Mouse (Mus musculus) neural tube, embryonic 15.5 days (tissue): ENCODE results near the gene Gpld1. TPM values are rescaled to one million over a fixed set of nuclear protein-coding genes. Genes with fewer than 3 reads are reported as not detected.
"Not testable (repeated sequence)": the region's sequence is repeated elsewhere in the genome, so short reads cannot be mapped to it uniquely, and the experiment has no call there.

Experiments
- ATAC-seq: fragments of 200-750 bp; cut with Nextera tagmentation; 2 replicates; pipeline ENCODE4 v1.8.0; 2017; ENCODE audit warnings: mild to moderate bottlenecking, moderate TSS enrichment, moderate library complexity; ENCODE audit not compliant: low FRiP score
- H3K27ac ChIP-seq: fragments of 300-500 bp; sonication (generic); replicated peaks from 2 replicates; pipeline ENCODE4 v1.5.1; 2015; ENCODE audit warnings: mild to moderate bottlenecking, inconsistent platforms
- H3K27me3 ChIP-seq: fragments of 300-500 bp; sonication (generic); replicated peaks from 2 replicates; pipeline ENCODE4 v1.6.1; 2015; ENCODE audit warnings: inconsistent platforms
- H3K36me3 ChIP-seq: fragments of 300-500 bp; sonication (generic); 2 replicates; pipeline ENCODE4 v1.6.1; 2015; ENCODE audit warnings: inconsistent platforms
- H3K4me1 ChIP-seq: fragments of 300-500 bp; sonication (generic); 2 replicates; pipeline ENCODE4 v1.6.1; 2015; ENCODE audit warnings: inconsistent platforms
- H3K4me2 ChIP-seq: fragments of 300-500 bp; sonication (generic); 2 replicates; pipeline ENCODE4 v1.6.1; 2015; ENCODE audit warnings: inconsistent platforms, mild to moderate bottlenecking, moderate library complexity
- H3K4me3 ChIP-seq: fragments of 300-500 bp; sonication (generic); replicated peaks from 2 replicates; pipeline ENCODE4 v1.5.1; 2015; ENCODE audit warnings: mild to moderate bottlenecking, inconsistent platforms
- H3K9ac ChIP-seq: fragments of 300-500 bp; sonication (generic); replicated peaks from 2 replicates; pipeline ENCODE4 v1.6.1; 2015; ENCODE audit warnings: mild to moderate bottlenecking, inconsistent platforms
- H3K9me3 ChIP-seq: fragments of 300-500 bp; sonication (generic); replicated peaks from 2 replicates; pipeline ENCODE4 v1.6.1; 2016; ENCODE audit warnings: inconsistent platforms
- WGBS: fragments of 180-500 bp; shearing (Covaris S2); methylation state at CpG from one replicate; pipeline ENCODE4 v1.1.7; 2015; ENCODE audit warnings: mixed read lengths; 5-methylcytosine and 5-hydroxymethylcytosine counted together
- polyA plus RNA-seq: library from polyadenylated mRNA; unstranded; fragments of >200 nt; fragmentation: Nextera tagmentation; extraction: Ambion mirVana; gene quantifications from 2 replicates; pipeline ENCODE4 v1.2.1, GENCODE M21; 2015

Gene Gpld1
- polyA plus RNA-seq, 1 experiment from 2014 or later: 2.2 TPM

- Histone ChIP-seq H3K4me2 (no peak overlapping the region), H3K27me3 (no peaks in the 10 kb centered on the region), H3K27ac (no peak overlapping the region), H3K36me3 (no peaks in the 10 kb centered on the region), H3K9me3 (no peaks in the 10 kb centered on the region), H3K9ac (no peak overlapping the region), H3K4me1 (no peaks in the 10 kb centered on the region), H3K4me3 (no peak overlapping the region)
- ATAC-seq: no peak
- 93% methylated on average over 6 of the region's 6 CpGs for WGBS
Observed at GRCm38 (mm10) chr13:24948870-24949269, 5.9 kb downstream of the Gpld1 start.

GRCm38 (mm10) chr13:24952659-24953058 lies 9.7 kb downstream of the Gpld1 start:
- Histone ChIP-seq H3K4me2 (no peak overlapping the region), H3K27me3 (no peaks in the 10 kb centered on the region), H3K27ac (no peak overlapping the region), H3K4me1 (no peaks in the 10 kb centered on the region), H3K4me3 (no peak overlapping the region), H3K9ac (no peak overlapping the region), H3K36me3 (no peaks in the 10 kb centered on the region), H3K9me3 (no peaks in the 10 kb centered on the region)
- 89% methylated on average over 7 of the region's 7 CpGs for WGBS
- no peak for ATAC-seq

GRCm38 (mm10) chr13:24955091-24955490 lies 12.1 kb downstream of the Gpld1 start:
- Histone ChIP-seq H3K4me3 (no peak overlapping the region), H3K9me3 (no peaks in the 10 kb centered on the region), H3K4me1 (no peaks in the 10 kb centered on the region), H3K9ac (no peak overlapping the region), H3K36me3 (no peaks in the 10 kb centered on the region), H3K4me2 (no peak overlapping the region), H3K27me3 (no peaks in the 10 kb centered on the region), H3K27ac (no peak overlapping the region)
- 57% methylated on average over 11 of the region's 11 CpGs for WGBS
- ATAC-seq: no peak

GRCm38 (mm10) chr13:24955500-24955899 lies 12.5 kb downstream of the Gpld1 start:
- Histone ChIP-seq H3K27ac (no peak overlapping the region), H3K4me3 (no peak overlapping the region), H3K27me3 (no peaks in the 10 kb centered on the region), H3K9ac (no peak overlapping the region), H3K36me3 (no peaks in the 10 kb centered on the region), H3K4me1 (no peaks in the 10 kb centered on the region), H3K4me2 (no peak overlapping the region), H3K9me3 (no peaks in the 10 kb centered on the region)
- 15% methylated on average over 10 of the region's 10 CpGs for WGBS
- no peak for ATAC-seq

GRCm38 (mm10) chr13:24958671-24959070 lies 15.7 kb downstream of the Gpld1 start:
- H3K9me3 ChIP-seq: no peaks in the 10 kb centered on the region
- ATAC-seq: no peak
- no peak overlapping the region for H3K27ac ChIP-seq
- H3K36me3 ChIP-seq: no peaks in the 10 kb centered on the region
- WGBS: 90% methylated on average over 11 of the region's 11 CpGs
- no peak overlapping the region for H3K9ac ChIP-seq
- no peak overlapping the region for H3K4me3 ChIP-seq
- no peaks in the 10 kb centered on the region for H3K27me3 ChIP-seq
- no peak overlapping the region for H3K4me2 ChIP-seq
- no peaks in the 10 kb centered on the region for H3K4me1 ChIP-seq

- no peak overlapping the region for H3K4me3 ChIP-seq
- H3K4me2 ChIP-seq: no peak overlapping the region
- no peaks in the 10 kb centered on the region for H3K9me3 ChIP-seq
- 84% methylated on average over 3 of the region's 3 CpGs for WGBS
- no peak overlapping the region for H3K27ac ChIP-seq
- H3K27me3 ChIP-seq: no peaks in the 10 kb centered on the region
- no peak for ATAC-seq
- no peaks in the 10 kb centered on the region for H3K36me3 ChIP-seq
- H3K4me1 ChIP-seq: peaks cover under 1% of the 10 kb centered on the region
- no peak overlapping the region for H3K9ac ChIP-seq
Observed at GRCm38 (mm10) chr13:24960084-24960483, 17.1 kb downstream of the Gpld1 start.

GRCm38 (mm10) chr13:24962119-24962518 lies 19.2 kb downstream of the Gpld1 start:
- H3K9me3 ChIP-seq: no peaks in the 10 kb centered on the region
- H3K9ac ChIP-seq: no peak overlapping the region
- H3K4me1 ChIP-seq: peaks cover 13% of the 10 kb centered on the region
- H3K4me2 ChIP-seq: no peak overlapping the region
- no peak overlapping the region for H3K4me3 ChIP-seq
- no peaks in the 10 kb centered on the region for H3K27me3 ChIP-seq
- H3K27ac ChIP-seq: no peak overlapping the region
- no peak for ATAC-seq
- H3K36me3 ChIP-seq: no peaks in the 10 kb centered on the region
- WGBS: 86% methylated on average over 8 of the region's 8 CpGs

- peak; percentile 80 for ATAC-seq
- H3K27ac ChIP-seq: peak overlapping the region; percentile 28; the same call in 1 of the 2 replicates
- peak overlapping the region; percentile 56 for H3K4me2 ChIP-seq
- no peaks in the 10 kb centered on the region for H3K27me3 ChIP-seq
- H3K4me3 ChIP-seq: peak overlapping the region; percentile 30
- no peaks in the 10 kb centered on the region for H3K36me3 ChIP-seq
- H3K9me3 ChIP-seq: no peaks in the 10 kb centered on the region
- peak overlapping the region; percentile 23; the same call in 1 of the 2 replicates for H3K9ac ChIP-seq
- 19% methylated on average over 15 of the region's 15 CpGs for WGBS
- peaks cover 13% of the 10 kb centered on the region for H3K4me1 ChIP-seq
Observed at GRCm38 (mm10) chr13:24965130-24965845, 22.3 kb downstream of the Gpld1 start.

GRCm38 (mm10) chr13:24965846-24966201 lies 22.9 kb downstream of the Gpld1 start:
- WGBS: 44% methylated on average over 5 of the region's 5 CpGs
- peaks cover 13% of the 10 kb centered on the region for H3K4me1 ChIP-seq
- peak overlapping the region; percentile 23; the same call in 1 of the 2 replicates for H3K9ac ChIP-seq
- peak overlapping the region; percentile 28; the same call in 1 of the 2 replicates for H3K27ac ChIP-seq
- no peaks in the 10 kb centered on the region for H3K9me3 ChIP-seq
- peak overlapping the region; percentile 30 for H3K4me3 ChIP-seq
- no peaks in the 10 kb centered on the region for H3K27me3 ChIP-seq
- no peaks in the 10 kb centered on the region for H3K36me3 ChIP-seq
- H3K4me2 ChIP-seq: peak overlapping the region; percentile 56
- ATAC-seq: peak; percentile 68

GRCm38 (mm10) chr13:24971776-24972175 lies 28.8 kb downstream of the Gpld1 start:
- WGBS: 85% methylated on average over 3 of the region's 3 CpGs

GRCm38 (mm10) chr13:24976384-24976783 lies 33.4 kb downstream of the Gpld1 start:
- peak; percentile 19; the same call in 1 of the 2 replicates for ATAC-seq
- no peak overlapping the region for H3K4me2 ChIP-seq
- H3K4me3 ChIP-seq: no peak overlapping the region
- no peaks in the 10 kb centered on the region for H3K9me3 ChIP-seq
- no peak overlapping the region for H3K9ac ChIP-seq
- 38% methylated on average over 4 of the region's 4 CpGs for WGBS
- H3K36me3 ChIP-seq: no peaks in the 10 kb centered on the region
- no peaks in the 10 kb centered on the region for H3K27me3 ChIP-seq
- H3K4me1 ChIP-seq: no peaks in the 10 kb centered on the region
- H3K27ac ChIP-seq: no peak overlapping the region

More at GRCm38 (mm10) chr13:24971776-24972175, 28.8 kb downstream of the Gpld1 start:
- H3K27ac ChIP-seq, H3K4me1 ChIP-seq, H3K9me3 ChIP-seq, H3K9ac ChIP-seq, H3K36me3 ChIP-seq, ATAC-seq, H3K27me3 ChIP-seq, H3K4me2 ChIP-seq, H3K4me3 ChIP-seq: not testable (repeated sequence)

- Histone ChIP-seq H3K4me1 (no peaks in the 10 kb centered on the region), H3K4me3 (no peak overlapping the region), H3K9me3 (no peaks in the 10 kb centered on the region), H3K27ac (no peak overlapping the region), H3K9ac (no peak overlapping the region), H3K4me2 (no peak overlapping the region), H3K36me3 (no peaks in the 10 kb centered on the region), H3K27me3 (no peaks in the 10 kb centered on the region)
- no peak for ATAC-seq
- WGBS: 84% methylated on average over 5 of the region's 5 CpGs
Observed at GRCm38 (mm10) chr13:24977820-24978342, 34.9 kb downstream of the Gpld1 start.
